Mouse (Mus musculus): ENCODE results near the gene Arpc5l.
"Not testable (repeated sequence)": the region's sequence is repeated elsewhere in the genome, so short reads cannot be mapped to it uniquely, and the experiment has no call there.

Arpc5l gene

GRCm38 (mm10) chr2:38999910-39000586 lies 5.1 kb upstream of the Arpc5l start:
- no peak for DNase-seq (ENCODE audit: low spot score in 2 of 2)

GRCm38 (mm10) chr2:39000587-39000919 lies 4.6 kb upstream of the Arpc5l start:
- no peak for DNase-seq (ENCODE audit: low spot score in 2 of 2)

- no peak for DNase-seq (ENCODE audit: low spot score in 2 of 2)
Observed at GRCm38 (mm10) chr2:39001866-39002265, 3.3 kb upstream of the Arpc5l start.

- DNase-seq (ENCODE audit: low spot score in 2 of 2), result no peak
Observed at GRCm38 (mm10) chr2:39003106-39003505, 2.0 kb upstream of the Arpc5l start.

- no peak for DNase-seq (ENCODE audit: low spot score in 2 of 2)
Observed at GRCm38 (mm10) chr2:39003512-39003911, 1.6 kb upstream of the Arpc5l start.

- no peak for DNase-seq (ENCODE audit: low spot score in 2 of 2)
Observed at GRCm38 (mm10) chr2:39004372-39004771, 776 bp upstream of the Arpc5l start.

- no peak for DNase-seq (ENCODE audit: low spot score in 2 of 2)
Observed at GRCm38 (mm10) chr2:39005574-39006079, 479 bp downstream of the Arpc5l start, which contains the start of gene Rpl35. Gene Rpl35 (minus strand): TSS chr2:39005624.

GRCm38 (mm10) chr2:39006149-39006730 lies 1.1 kb downstream of the Arpc5l start:
- DNase-seq (ENCODE audit: low spot score in 2 of 2), result no peak

GRCm38 (mm10) chr2:39007865-39008264 lies 2.7 kb downstream of the Arpc5l start:
- DNase-seq (ENCODE audit: low spot score in 2 of 2), result peak; percentile 86 to 91

GRCm38 (mm10) chr2:39008350-39008851 lies 3.3 kb downstream of the Arpc5l start:
- DNase-seq (ENCODE audit: low spot score in 2 of 2), result no peak

- no peak for DNase-seq (ENCODE audit: low spot score in 2 of 2)
Observed at GRCm38 (mm10) chr2:39008954-39009365, 3.8 kb downstream of the Arpc5l start.

GRCm38 (mm10) chr2:39010144-39010543 lies 5.0 kb downstream of the Arpc5l start:
- not testable (repeated sequence) for DNase-seq (ENCODE audit: low spot score in 2 of 2)

- no peak for DNase-seq (ENCODE audit: low spot score in 2 of 2)
Observed at GRCm38 (mm10) chr2:39011264-39011663, 6.1 kb downstream of the Arpc5l start.

GRCm38 (mm10) chr2:39011971-39012370 lies 6.8 kb downstream of the Arpc5l start:
- DNase-seq (ENCODE audit: low spot score in 2 of 2), result no peak

- DNase-seq (ENCODE audit: low spot score in 2 of 2), result no peak
Observed at GRCm38 (mm10) chr2:39012768-39013279, 7.7 kb downstream of the Arpc5l start.

GRCm38 (mm10) chr2:39016581-39016980 lies 11.4 kb downstream of the Arpc5l start:
- no peak for DNase-seq (ENCODE audit: low spot score in 2 of 2)

- no peak for DNase-seq (ENCODE audit: low spot score in 2 of 2)
Observed at GRCm38 (mm10) chr2:39020004-39020403, 14.9 kb downstream of the Arpc5l start.

GRCm38 (mm10) chr2:39031611-39032010 lies 26.5 kb downstream of the Arpc5l start:
- no peak for DNase-seq (ENCODE audit: low spot score in 2 of 2)

- no peak for DNase-seq (ENCODE audit: low spot score in 2 of 2)
Observed at GRCm38 (mm10) chr2:39040215-39040614, 35.1 kb downstream of the Arpc5l start.

- DNase-seq (ENCODE audit: low spot score in 2 of 2), result no peak
Observed at GRCm38 (mm10) chr2:39048515-39048914, 43.4 kb downstream of the Arpc5l start.

- no peak for DNase-seq (ENCODE audit: low spot score in 2 of 2)
Observed at GRCm38 (mm10) chr2:39064687-39065399, 59.7 kb downstream of the Arpc5l start.
